Mouse (Mus musculus): Measurements from ENCODE around the gene Qrfp. TPM values are rescaled to one million over a fixed set of nuclear protein-coding genes. Genes with fewer than 3 reads are reported as not detected.

Gene Qrfp
- total and polyA plus RNA-seq, 3 experiments, result 0.13 TPM; not detected in 2

DNA sequence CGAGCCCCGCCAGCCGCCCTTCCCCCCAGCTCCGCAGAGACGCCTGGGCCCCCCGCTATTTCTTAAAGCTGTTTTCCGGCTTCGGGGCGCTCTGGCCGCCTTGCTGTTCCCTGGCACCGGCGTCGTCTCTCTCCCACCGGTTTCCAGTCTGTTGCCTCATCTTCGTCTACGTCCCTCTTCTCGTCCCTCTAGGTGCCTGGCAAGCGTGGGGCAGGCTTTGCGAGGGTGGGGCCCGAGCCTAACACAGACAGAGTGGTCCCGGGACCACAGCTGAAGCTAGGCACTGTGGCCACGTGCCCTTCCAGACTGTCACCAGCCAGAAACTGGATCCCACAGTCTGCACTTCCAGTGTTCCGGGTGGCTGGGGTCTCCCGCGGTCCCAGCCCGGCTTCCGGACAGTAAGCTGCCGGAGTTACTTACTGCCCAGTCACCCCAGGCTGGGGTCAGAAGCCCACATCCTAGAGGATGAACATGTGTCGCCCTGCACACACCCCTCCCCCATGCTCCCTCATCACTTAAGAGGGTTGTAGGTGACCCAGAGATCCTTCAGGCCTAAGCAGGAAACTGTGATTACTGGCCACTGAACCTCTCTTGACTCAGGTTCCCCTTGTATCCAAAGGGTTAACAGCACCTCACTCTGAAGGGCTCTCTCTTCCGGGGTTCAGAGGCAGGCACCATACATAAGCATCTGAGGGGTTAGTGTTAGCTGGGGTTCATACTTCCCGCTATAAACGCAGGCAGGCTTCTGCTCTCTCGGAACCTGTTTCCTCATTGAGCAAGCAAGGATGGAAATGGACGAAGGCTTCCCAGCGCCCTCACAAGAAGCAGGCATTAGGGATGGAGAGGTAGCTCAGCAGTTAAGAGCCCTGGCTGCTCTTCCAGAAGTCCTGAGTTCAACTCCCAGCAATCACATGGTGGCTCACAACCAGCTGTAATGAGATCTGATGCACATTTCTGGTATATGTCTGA lies 36.6 kb upstream of the Qrfp start:
- Histone ChIP-seq H3K4me1 (ENCODE audit: control insufficient read depth in 1 of 2, insufficient read depth in 2 of 2, low read length in 2 of 2) (no peaks in the 10 kb centered on the region), H3K27me3 (ENCODE audit: control insufficient read depth in 1 of 2, insufficient read depth in 2 of 2, low read length in 2 of 2) (no peaks in the 10 kb centered on the region), H3K79me2 (ENCODE audit: control insufficient read depth, insufficient read depth, low read length, poor library complexity) (no peaks in the 10 kb centered on the region), H3K9me3 (replicated peaks; ENCODE audit: insufficient read depth, low read length) (no peaks in the 10 kb centered on the region), H3K27ac (ENCODE audit: control insufficient read depth, low read depth, low read length) (no peak overlapping the region), H3K9ac (ENCODE audit: control insufficient read depth, low read depth, low read length, poor library complexity, severe bottlenecking) (no peak overlapping the region), H3K36me3 (ENCODE audit: control insufficient read depth in 1 of 2, insufficient read depth in 2 of 2, low read length in 2 of 2) (no peaks in the 10 kb centered on the region), H3K4me3 (ENCODE audit: control insufficient read depth in 1 of 2, insufficient read depth in 1 of 2, low read depth in 2 of 2, low read length in 2 of 2) (no peak overlapping the region)
- TF ChIP-seq CHD2 (IDR thresholded peaks at IDR 0.05; ENCODE audit: low read length) (no peak), JUND (IDR thresholded peaks at IDR 0.05; ENCODE audit: low read depth, low read length) (no peak), USF1 (IDR thresholded peaks at IDR 0.05; ENCODE audit: low read depth, low read length) (no peak), TCF12 (IDR thresholded peaks at IDR 0.05; ENCODE audit: low read depth, low read length) (no peak), NELFE (IDR thresholded peaks at IDR 0.05; ENCODE audit: low read depth, low read length) (no peak), MYC (IDR thresholded peaks at IDR 0.05; ENCODE audit: low read depth, low read length) (no peak), TAL1 (IDR thresholded peaks at IDR 0.05; ENCODE audit: low read length) (no peak), KAT2A (conservative IDR thresholded peaks at IDR 0.05; ENCODE audit: low read depth, low read length) (no peak), POLR2AphosphoS2 (IDR thresholded peaks at IDR 0.05; ENCODE audit: low read length) (no peak), TBP (IDR thresholded peaks at IDR 0.05; ENCODE audit: low read depth, low read length) (no peak), MEF2A (IDR thresholded peaks at IDR 0.05; ENCODE audit: extremely low read depth, insufficient replicate concordance, low read depth, low read length, poor library complexity, severe bottlenecking) (no peak), HCFC1 (IDR thresholded peaks at IDR 0.05; ENCODE audit: low read depth, low read length) (no peak), MAX (IDR thresholded peaks at IDR 0.05; ENCODE audit: low read length) (no peak)
- no peak for DNase-seq (ENCODE audit: low read depth, low spot score)

DNA sequence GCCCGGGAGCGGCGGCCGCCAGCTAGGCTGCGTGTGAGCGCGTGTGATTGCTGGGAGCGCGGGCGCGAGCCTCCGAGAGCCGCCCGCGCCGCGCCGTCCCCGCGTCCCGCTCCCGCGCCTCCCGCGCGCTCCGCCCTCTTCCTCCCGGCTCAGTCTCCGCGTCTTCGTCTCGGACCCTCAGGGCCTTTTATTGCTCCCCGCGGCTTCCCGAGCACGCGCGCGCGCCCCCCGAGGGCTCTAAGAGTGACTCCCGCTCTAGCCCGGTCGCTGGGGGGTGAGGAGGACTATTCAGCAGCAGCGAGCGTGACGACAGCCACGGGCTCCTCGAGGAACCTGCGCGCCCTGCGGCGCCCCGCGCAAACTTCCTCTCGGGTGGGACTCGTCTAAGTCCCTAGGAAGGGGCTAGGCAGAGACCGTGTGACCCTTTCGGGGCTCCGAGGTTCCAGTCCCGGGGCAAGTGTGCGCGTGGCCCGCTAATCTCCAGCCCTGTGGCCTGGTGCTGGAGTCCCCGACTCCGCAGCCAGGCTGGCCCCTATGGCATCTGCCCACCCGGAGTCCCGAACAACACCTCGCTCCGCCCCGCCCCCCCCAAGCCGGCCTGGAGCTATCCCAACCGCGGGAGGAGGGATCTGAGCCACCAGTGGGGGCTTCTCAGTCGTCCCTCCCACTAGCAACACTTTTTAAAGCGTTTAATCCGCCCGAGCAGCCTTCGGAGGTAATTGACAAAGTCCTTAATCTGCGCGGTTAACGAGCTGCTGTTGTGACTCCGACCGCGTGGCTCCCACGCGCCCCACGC lies 35.7 kb upstream of the Qrfp start, which contains the start of gene Fibcd1:
Fibcd1 (minus strand) TSS at position 110 of the 796 bp plus-strand sequence.
- no peak for TF ChIP-seq POLR2AphosphoS5 (IDR thresholded peaks at IDR 0.05; ENCODE audit: borderline replicate concordance, low read depth, low read length)
- no peak for TF ChIP-seq CHD2 (IDR thresholded peaks at IDR 0.05; ENCODE audit: low read length)
- Histone ChIP-seq H3K36me3 (ENCODE audit: control insufficient read depth in 1 of 2, insufficient read depth in 2 of 2, low read length in 2 of 2) (no peaks in the 10 kb centered on the region), H3K27me3 (ENCODE audit: control insufficient read depth in 1 of 2, insufficient read depth in 2 of 2, low read length in 2 of 2) (no peaks in the 10 kb centered on the region), H3K27ac (ENCODE audit: control insufficient read depth, low read depth, low read length) (no peak within 1 kb of the TSS), H3K79me2 (ENCODE audit: control insufficient read depth, insufficient read depth, low read length, poor library complexity) (no peaks in the 10 kb centered on the region), H3K4me1 (ENCODE audit: control insufficient read depth in 1 of 2, insufficient read depth in 2 of 2, low read length in 2 of 2) (no peaks in the 10 kb centered on the region), H3K9ac (ENCODE audit: control insufficient read depth, low read depth, low read length, poor library complexity, severe bottlenecking) (no peak within 1 kb of the TSS), H3K9me3 (replicated peaks; ENCODE audit: insufficient read depth, low read length) (no peaks in the 10 kb centered on the region), H3K4me3 (ENCODE audit: control insufficient read depth in 1 of 2, insufficient read depth in 1 of 2, low read depth in 2 of 2, low read length in 2 of 2) (no peak within 1 kb of the TSS)
- DNase-seq (ENCODE audit: low read depth, low spot score), result no peak
